Mouse (Mus musculus) cerebellum, adult 8-10 months (tissue): ENCODE measurements around the gene Rnf123.

ENCODE experiments used
- DNase-seq: peaks from one replicate; pipeline ENCODE4 v3.0.0; 2022

Rnf123 gene

DNA sequence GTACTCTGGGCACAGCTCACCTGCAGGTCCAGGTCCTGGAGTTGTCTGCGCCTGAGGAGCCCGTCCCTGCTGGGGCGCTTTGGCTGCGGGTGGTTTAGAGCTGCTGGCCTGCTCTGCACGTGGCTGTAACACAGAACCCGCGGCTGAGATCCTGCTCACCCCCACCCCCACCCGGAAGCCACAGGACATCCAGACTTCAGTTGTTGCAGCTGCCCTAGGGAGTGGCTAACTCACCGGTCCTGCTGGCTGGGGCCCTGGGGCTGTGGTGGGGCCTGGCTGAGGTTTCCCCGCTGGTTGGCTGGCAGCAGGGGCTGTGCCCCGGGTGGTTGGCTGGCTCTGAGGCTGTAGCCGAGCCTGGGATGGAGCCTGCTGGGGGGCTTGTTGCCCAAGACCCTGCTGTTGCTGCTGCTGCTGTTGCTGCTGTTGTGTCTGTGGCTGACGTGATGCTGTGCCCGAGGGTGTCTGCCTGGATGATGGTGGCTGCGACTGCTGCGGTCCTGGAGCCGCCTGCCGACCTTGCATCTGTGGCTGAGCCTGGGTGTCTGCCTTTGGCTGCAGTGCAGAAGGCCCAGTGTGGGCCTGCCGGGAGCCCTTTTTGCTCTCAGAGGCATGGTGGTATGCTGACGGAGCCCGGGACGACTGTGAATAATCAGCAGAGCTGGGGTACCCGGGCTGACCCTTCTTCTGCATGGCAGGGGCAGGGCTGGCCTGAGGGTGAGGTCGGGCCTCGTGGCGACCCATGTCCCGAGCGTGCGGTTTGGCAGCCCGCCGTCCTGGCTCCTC lies 21.8 kb upstream of the Rnf123 start:
- no peak for DNase-seq

DNA sequence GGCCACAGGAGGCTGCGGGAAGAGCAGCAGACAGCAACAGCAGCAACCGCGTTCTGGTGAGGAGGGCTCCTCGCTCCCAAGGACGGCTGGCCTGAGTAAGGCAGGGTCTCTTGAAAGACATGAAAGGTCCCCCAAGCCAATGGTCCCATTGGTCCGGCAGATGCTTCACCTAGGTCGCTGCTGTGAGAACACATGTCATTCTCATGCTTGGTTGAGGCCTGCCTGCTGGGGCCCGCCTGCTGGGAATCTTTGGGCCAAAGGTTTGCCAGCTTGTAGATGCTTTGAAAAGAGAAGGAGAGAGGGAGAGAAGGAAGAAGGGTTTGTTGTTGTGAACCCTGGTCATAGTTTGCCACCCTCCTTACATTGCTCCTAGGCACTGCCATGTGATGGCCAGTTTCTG lies 16.5 kb upstream of the Rnf123 start:
- DNase-seq, result peak; percentile 53

DNA sequence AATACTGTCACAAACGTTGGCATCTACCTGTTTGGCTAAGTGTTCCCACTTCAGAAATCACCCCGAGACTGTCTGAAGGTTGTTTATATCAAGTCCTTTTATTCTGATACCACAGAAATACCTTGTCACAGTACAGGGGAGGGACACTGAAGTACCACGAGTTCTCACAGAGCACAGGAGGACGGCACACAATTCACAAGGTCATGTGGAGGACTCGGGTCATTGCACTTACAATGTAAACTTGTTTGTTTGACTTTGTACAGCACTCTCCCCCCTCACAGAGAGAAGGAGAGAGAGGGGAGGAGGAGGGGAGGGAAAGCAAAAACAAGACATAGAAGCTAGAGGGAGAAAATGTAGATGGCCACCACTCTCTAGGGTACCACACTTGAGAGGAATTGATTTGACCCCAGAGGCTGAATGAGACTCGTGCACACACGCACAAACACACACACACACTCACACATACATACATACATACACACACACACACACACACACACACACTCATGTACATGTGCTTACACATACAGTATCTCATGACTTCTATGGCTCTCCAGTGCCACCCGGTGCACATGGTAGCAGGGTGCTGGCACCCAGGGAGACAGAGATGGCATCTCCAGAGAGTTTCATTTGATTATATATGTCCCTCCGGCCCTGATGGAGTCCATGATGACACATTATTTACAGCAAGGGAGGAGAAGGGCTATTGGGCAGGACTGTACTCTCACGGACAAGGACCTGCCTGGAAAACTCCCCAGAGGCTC lies 13.0 kb upstream of the Rnf123 start:
- DNase-seq, result no peak

DNA sequence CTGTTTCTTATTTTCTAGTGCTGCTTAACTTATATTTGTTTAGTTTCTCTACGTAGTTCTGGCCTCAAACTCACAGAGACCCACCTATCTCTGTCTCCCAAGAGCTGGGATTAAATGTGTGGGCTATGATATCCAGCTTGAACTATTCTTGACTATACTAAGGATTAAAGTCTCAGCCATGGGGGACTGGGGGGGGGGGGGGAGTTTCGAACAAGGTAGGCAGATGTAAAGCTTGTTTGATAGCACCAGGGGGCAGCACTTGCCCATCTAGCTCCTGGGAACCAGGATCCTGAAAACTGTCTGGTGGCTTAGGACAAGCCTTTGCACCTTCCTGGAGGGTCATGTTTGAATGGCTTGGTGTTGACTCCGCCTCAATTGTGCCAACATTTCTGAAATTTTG lies 12.4 kb upstream of the Rnf123 start:
- DNase-seq, result peak; percentile 74

DNA sequence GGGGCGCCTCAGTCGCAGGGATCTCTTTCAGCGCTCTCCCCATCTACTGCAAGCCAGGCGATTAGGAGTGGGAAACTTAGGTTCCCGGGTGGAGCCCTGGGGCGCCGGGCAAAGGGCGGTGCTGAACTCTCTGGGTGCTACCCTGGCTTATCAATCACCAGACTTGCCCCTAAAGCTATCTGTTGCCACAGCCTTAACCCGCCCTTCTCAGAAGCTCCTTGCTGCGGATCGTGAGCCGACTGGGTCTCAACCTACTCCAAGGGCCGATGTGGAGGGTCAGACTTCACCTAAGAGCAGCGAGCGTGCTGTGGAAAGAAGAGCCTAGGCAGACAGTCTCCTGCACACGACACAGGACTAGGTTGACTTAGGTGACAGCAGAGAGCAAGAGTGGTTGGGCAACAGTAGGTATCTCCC lies 11.9 kb upstream of the Rnf123 start:
- no peak for DNase-seq

DNA sequence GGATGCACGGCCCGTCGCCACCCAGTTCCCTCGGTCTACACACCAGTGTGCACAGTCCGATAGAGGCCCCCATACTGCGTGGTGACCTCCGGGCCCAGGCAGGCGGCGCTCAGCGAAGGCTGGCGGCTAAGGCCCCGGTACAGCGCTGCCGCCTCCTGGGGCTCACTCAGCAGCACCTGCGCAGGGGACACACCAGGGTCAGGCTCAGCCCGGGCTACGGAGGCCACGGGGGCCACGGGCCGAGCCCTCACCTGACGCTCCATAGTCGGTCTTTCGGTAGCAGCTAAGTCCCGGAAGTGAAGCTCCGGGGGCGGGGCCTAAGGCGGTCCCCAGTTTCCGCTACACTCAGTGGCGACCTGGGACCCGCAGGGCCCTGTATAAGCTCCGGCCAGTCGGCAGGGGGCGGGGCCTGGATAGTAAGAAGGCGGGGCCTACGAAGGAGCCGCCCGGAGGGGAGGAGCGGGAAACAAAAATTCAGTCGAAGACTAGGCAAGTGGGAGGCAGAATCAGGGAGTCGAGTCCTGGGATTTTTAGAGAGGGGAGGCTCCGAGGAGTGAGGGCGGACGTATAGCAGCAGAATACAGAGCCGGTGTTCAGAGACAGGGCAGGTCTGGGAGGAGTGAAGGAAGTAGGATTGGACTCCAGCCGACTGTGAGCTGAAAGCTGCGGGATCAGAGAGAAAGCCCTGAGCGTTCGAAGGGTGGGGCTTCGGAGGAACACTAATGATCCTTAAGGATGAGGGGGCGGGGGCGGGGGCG lies 11.2 kb upstream of the Rnf123 start, which contains the start of gene Apeh:
Gene Apeh (minus strand): TSS at position 423 of the 758 bp plus-strand sequence.
- DNase-seq, result peak; percentile 93

DNA sequence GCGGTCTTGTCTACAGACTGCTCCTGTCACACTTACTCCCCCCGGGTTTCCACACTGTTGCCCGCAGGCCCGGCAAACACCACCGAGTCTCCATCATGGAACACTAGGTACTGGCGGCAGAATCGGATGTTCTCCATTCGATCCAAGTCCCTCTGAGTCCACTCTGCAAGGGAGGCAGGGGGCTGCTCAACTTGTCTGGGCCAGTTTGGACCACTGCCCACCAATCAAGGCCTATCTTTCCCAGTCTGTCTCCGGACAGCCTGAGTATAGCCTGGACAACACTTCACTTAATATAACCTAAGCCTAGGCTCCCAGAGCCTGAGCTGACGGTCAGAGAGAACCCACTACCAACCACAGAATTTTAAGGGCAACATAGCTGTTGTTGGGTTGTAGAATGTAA lies 10.4 kb upstream of the Rnf123 start:
- DNase-seq, result no peak

DNA sequence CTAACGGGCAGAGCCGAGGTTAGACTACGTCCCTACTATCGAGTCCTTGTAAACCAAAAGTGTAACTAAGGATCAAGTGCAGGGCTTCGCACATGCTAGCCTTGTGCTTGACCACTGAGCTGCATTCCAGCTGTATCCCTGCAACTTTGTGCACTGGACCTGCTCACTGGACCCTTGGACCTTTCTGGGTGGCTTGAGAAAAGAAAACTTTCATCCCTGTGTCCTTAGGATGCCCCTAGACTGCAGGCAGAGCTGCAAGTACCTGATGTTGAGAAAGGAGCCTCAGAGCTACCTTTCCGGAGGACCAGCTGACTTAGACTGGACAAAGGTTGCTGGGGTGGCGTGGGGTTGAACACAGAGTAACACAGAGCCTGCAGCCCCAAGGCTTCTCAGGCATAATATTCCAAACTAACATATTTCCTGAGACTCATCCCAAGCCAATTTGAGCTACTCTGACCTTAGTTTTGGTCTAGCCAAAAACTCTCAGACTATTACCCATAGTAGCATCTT lies 7.5 kb upstream of the Rnf123 start:
- DNase-seq, result no peak

DNA sequence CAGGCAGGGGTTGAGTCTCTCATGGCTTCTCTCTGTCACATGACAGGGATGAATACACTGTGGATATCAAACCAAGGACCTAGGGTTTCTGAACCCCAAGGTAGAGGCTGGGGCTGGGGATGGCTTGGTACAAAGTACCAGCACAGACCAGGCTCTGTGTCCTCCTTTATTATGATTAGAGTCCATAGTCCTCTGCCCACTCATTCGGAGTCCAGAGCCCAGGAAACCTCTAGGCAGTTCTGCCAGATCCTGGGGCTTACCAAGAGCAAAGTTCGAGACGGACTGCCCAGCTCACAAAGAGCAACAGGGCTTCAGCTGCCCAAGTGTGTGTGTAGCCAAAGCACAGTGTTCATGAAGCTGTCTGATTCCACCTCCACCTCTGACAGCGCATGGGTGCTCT lies 2.1 kb upstream of the Rnf123 start:
- no peak for DNase-seq

DNA sequence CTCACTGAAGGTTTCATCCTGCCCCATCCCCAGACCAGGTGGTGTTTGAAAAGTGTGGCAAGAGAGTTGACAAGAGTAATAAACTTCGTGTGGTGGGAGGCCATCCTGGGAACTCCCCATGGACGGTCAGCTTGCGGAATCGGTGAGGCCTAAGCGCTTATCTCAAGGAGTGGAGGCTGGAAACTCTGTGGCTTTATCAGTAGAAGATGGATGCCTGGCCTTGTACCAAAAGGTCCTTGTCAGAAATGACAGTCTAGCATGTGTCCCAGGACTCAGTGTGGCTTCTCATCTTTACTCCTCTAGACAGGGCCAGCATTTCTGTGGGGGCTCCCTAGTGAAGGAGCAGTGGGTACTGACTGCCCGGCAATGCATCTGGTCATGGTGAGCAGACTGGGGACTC lies 415 bp upstream of the Rnf123 start:
- no peak for DNase-seq

DNA sequence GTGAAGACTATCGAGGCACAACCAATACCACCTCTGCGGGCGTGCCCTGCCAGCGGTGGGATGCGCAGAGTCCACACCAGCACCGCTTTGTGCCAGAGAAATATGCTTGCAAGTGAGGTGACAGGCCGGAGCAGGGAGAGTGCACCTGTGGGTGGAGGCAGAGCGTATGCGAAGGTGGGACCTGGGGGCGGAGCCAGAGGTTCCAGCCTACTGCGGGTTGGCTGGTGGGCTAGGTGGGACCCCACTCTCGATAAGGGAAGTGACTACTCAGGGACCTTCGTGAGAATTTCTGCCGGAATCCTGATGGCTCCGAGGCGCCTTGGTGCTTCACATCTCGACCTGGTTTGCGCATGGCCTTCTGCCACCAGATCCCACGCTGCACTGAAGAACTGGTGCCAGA lies 597 bp downstream of the Rnf123 start:
- DNase-seq, result peak; percentile 42

DNA sequence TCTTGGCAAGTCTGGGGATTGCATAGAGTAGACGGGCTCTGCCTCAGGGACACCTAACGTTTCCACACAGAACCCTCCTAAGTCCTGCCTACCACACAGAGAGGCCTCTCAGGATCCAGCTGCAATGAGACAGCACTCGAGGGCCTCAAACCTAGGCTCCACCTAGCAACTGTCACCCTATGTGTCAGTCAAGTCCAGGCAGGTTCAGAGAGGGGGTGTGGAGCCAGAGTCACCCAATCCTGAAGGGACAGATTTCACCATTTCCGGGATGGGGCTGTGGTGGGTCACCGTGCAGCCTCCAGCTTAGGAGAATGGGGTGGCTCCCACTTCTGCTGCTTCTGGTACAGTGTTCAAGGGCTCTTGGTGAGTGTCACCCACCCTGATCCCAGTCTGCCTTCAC lies 3.0 kb downstream of the Rnf123 start, which contains the start of gene Mst1:
Gene Mst1 (plus strand): TSS at position 269 of the 400 bp plus-strand sequence.
- no peak for DNase-seq

DNA sequence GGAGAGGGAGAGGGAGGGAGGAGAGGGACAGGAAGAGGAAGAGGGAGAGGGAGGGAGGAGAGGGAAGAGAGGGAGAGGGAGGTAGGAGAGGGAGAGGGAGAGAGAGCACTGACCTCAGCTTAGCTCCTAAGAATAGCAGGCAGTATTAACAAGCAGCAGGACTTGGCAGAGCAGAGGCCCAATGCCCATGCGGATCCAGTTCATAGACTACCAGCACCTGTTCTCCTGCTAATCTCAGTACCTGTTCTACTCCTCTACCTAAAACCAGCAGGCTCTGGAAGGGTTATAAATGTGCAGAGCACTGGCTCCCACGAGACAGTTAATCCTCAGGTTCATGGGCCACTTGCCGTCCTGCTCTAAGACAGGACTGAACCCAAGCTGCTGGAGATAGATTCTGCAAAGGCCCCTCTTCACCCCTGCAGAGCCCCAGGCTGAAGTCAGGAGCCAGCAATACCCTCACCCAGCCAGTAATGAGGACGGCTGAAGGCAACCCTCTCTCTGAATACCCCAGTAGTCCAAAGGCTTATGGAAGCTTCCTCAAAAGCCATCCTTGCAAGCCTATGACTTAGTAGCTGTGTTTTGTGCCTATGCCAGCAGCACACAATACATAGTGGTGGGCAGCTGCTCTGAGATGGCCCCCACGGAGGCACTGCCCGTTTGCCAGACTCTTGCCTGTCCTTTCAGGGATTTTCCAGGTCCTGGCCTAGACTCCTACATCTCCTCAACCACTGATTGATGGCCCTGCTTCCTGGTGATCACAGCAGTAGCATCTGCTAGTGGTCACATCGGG lies 9.8 kb downstream of the Rnf123 start:
- DNase-seq, result peak; percentile 82

DNA sequence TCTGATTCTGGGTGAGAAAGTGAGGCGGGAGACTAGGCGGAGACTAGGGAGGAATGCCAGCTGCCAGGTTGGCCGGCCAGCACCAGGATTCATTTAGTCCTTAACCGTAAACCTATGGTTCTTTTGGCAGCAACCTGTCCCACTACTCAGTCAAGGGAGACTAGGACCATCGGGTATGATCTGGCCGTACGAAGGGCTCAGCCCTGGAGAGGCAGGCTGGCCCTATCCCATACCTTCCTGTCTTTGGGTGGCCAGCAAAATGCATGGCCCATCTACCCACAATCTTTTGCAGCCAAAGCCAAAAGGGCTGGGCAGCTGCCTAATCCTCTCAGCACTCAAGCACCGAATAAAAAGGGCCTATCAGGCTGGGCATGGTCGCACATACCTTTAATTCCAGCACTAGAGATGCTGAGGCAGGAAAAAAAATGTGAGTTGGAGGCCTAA lies 10.6 kb downstream of the Rnf123 start:
- DNase-seq, result peak; percentile 63

DNA sequence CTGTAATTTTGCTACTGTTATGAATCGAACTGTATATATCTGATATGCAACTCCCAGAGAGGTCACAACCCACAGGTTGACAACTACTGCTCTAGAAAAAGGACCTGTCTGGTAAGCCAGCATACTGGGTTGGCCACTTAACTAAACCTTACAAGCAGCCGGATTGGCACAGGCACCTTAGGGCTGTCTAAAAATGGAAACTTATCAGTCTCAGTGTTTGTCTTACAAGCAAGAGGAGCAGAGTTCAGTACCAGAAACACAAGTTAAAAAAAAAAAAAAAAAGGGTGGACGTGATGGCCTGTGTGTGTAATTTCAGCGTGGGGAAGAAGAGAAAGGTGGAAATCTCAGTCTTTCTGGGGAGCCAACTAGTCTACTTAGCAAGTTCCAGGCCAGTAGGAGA lies 11.3 kb downstream of the Rnf123 start:
- DNase-seq, result no peak

DNA sequence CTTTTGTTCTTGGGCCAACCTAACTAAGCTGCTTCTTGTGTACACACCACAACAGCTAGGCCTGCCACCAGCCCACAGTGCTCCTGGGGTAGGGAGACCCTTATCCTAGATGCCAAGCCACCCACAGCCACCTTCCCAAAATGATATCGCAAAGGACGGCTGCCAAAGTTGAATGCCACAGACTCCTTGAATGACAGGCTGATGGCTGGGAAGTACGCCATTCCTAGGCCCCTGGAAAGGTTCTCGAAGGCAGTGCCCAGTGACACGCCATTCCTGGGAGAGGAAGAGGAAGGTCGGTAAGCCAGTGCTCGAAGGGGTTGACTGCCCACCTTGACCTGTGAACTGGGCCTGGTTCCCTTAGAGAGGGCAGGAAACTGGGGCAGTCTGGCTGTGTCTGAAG lies 13.6 kb downstream of the Rnf123 start:
- no peak for DNase-seq

DNA sequence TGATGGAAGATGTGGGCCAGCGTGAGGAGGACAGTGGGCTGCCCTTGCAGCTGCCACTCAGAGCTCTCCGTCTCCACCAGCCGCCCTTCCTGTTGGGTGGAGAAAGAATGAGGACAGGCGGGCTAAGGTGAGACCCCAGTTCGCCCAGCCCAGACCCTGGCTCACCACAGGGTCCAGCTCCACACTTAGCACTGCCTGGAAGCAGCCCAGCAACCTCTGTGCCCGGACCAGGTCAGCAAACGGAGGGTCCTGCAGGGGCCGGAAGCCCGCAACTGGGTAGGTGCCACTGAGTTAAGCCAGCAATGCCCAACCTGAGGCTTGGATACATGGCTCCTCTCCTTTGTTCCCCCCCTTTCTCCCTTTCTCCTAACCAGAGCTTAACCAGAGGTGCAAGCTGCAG lies 14.1 kb downstream of the Rnf123 start:
- DNase-seq, result no peak

DNA sequence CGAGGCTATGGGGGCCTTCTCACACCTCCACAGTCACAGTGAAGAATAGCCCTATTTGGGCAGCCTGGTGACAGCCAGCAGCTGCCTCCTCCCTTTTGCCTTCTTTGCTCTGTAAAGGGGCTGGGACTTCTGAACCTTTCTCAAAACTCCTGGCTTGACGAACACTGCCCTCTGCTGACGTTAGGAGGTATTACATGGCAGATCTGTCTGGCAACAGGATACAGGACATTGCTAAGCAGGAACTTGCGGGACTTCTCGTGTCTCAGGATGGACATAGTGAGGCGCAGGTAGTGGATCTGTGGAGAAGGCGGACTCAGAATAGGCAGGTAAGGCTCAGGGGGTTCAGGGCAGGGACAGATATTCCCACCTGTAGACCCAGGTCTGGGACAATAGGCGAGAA lies 15.2 kb downstream of the Rnf123 start:
- peak; percentile 89 for DNase-seq

DNA sequence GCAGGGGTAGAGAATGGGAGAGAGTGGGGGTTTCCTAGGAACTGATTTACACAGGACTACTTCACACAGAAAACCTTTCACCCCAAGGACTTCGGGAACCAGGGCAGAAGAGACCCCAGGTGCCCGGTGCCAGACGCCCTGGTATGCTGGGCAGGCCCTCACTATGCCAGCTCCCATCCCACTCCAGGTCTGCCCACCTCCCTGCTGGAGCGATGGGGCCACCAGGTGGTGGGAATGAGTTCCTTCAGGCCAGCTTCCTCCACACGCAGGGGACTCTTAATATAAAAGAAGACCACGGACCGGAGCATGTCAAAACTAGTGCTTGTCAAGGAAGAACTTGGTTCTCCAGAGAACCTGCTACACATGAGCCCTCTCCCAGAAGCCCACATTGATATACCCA lies 15.9 kb downstream of the Rnf123 start:
- no peak for DNase-seq

DNA sequence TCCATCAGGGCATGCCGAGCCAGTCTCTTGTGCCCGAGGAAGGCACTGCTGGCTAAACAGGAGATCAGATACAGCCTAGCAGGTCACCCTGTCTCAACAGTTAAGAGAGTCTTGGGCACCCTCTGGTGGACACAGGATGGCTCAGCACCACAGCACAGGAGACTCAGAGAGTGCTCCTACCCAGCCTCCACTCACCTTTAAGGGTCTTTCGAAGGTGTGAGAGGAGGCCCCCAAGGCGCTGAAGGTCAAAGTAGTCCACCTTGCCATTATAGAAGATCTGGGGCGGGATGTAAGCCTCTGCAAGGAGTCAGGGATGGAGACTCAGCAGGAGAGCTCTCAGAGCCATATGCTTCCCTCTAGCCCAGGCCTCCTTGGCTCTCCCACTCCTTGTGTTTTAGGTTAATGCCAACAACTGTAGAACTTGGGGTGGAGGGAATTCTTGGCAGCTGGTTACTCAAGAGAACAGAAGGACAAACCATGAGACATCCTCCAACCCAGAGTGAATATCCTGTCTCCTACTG lies 17.6 kb downstream of the Rnf123 start:
- DNase-seq, result peak; percentile 84

DNA sequence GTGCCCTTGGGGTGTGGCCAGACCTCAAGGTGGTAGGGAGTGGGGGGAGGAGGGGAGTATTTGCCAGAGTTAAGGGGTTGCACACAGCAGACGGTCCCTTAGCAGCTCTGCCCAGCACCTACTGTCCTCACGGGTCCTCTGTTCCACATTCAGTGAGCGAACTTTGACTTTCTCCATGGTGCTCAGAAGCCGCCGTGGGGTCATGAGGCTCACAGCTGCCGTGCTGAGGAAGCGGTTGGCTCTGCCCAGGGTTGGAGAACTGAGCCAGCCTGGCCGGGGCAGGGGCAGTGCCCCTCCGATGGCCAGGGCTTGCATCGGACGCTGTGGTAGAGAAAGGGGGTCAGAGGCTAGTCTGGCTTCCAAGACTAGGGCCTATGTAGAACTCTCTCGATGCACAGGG lies 19.8 kb downstream of the Rnf123 start:
- no peak for DNase-seq

DNA sequence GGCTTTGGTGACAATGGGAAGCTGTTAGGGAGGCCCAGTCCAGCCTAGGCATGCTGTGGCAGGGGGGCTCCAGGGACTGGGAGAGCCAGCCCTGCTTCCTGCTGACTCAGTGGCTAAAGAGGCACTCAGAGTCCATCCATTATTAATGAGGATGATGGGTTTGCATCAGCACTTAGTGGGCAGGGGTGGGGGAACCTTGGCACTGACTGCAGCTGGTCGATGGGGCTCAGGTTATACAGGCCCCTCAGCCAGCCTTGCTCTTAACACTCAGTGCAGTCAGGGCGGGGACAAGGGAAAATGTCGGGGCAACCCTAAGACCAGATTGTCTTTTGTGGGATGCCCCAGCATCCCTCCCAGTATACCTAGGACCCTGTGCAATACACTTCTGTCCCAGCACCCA lies 21.0 kb downstream of the Rnf123 start:
- no peak for DNase-seq
